Mouse (Mus musculus) spleen, postnatal 4 days (tissue): ENCODE measurements at regions not wholly inside any gene's neighbourhood (a gene's known extent, or its start where the extent isn't known, plus 50 kb on each side); places are given as distances from the start of the nearest gene placed in this dataset.

Experiments
- DNase-seq, 2 experiments: peaks; one replicate each; pipeline ENCODE4 v3.0.0; 2022; ENCODE audit warnings: low spot score in 2 of 2

DNA sequence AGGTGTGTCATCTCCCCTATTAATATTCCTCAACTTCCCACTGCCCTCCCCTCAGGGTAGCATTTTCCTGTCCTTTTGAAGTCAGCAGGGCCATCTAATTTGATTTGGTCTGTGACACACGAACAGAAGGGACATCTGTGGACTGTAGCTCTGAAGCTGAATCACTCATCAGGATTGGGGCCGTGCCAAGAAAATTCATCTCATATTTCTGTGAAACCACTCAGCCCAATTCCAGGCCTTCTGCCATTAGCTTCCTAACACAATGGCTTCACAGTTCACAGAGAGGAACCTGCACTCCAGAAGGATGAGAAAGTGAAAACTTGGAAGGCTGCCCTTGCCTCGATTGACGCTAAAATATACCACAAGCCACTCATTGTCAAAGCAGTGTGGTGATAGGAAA lies 86.1 kb downstream of the Abhd5 start:
- no peak for DNase-seq

DNA sequence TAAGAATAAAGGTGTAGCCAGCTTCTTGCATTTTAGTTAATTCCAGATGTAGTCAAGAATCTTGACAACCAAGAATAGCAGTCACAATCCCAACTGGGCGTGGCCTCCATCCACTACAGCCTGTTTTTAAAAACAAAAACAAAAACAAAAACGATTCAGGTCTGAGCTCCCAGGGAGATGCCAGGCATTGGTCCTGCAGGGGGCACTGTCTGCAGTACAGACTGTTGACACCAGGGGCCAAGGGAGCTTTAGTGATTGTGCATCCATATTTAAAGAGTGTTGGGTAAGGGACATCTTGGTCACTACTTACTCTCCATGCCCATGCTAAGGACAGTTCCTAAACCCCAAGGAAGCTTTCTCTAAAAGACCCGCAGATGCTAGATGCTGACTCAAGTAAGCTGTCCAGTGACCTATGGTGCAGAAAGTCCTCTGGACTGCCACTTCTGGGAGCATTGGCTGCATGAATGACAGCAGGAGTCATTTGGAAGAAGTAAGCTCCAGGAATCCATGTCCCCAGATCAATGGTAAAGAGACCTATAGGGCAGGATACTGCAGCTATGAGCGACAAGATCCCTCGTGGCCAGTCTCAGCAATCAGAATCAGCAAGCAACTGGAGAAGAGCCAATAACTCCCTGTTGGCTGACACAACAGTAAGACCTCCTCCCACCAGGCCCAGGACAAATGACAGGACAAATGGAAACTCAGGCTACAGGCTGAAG lies 95.1 kb downstream of the Abhd5 start:
- DNase-seq = no peak

DNA sequence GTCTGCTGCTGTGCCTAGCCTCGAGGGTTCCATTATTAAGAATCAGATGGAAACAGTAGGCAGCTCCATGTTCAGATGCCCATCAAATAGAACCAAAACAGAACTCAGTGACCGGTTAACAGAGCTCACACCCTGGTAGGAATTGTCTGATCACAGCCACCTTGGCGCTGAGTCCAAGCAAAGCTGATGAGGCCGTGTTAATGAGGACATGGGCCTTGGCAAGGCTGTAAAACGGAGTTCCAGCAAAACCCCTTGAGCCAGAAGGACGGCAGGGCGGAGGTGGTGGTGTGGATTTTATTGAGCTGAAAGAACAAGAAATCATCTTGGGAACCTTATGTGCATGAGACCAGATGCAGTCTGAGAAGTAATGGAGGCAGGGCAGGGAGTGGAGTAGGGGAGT lies 96.2 kb downstream of the Abhd5 start:
- no peak for DNase-seq

DNA sequence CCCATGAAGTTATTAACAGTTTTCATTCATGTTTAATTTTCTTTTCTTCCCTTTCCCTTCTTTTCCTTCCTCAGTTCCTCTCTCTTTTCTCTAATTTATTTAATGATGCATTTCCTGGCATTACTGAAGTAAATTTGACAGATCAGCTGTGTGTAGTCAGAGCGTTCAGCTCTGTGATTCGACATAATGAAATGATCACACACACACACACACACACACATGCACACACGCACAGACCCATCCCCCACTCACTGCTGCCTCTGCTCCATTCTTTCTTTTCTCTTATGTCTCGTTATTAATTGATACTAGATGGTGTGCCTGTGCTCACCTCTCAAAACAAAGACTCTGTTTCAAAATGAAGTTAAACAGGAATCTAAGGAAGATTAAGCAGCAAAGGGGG lies 96.9 kb downstream of the Abhd5 start:
- no peak for DNase-seq

DNA sequence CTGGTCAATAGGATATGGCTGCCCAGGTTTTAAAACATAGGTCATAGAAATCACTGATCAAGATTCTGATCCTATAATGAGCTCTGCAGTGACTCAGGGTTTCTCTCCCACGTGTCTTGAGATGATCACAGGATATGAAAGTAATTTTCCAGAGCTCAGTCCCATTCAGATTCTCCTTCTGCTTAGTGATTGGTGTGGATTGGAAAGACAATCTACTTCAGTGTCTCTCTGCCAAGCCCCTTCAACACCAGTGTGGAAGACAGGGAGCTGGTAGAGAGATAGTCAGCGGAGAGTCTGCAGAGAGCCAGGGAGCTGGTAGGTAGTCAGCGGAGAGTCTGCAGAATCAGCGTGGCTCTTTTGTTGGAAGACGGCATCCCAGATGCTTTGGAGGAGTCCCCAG lies 99.1 kb downstream of the Abhd5 start:
- no peak for DNase-seq

DNA sequence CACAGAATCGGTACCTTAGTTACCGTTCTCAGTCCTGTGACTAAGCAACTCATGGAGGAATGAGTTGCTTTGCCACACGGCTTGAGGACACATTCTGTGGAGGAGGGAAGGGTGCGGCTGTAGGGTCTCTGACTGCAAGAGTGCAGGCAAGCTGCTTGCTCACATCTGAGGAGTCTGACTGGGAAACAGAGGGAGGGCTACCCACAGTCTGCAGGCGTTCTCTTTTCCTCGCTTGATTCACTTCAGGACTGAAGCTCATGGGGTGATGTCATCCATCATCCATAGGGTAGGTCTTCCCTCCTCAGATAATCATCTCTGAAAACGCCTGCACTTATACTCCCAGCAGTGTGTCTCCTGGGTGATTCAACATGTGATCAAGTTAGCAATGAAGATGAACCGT lies 103.9 kb downstream of the Abhd5 start:
- DNase-seq = no peak

DNA sequence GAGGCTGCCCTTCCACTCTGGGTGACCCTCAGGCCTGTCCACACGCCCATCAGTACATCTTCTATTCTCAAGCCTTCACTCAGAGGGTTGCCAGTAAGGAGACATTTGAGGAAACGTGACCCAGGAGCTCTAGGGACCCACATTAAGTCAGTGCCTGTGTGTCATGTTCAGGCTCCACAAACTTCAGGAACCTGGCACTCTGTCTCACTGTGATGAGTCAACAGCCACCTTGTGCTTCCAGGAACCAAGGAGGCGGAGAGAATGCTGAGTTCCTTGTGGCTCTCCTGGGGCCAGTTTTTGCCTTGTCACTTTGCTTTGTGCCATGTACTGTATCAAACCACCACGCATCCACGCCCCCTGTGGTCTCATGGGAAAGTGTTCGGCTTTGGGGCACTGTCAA lies 104.4 kb downstream of the Abhd5 start:
- no peak for DNase-seq

DNA sequence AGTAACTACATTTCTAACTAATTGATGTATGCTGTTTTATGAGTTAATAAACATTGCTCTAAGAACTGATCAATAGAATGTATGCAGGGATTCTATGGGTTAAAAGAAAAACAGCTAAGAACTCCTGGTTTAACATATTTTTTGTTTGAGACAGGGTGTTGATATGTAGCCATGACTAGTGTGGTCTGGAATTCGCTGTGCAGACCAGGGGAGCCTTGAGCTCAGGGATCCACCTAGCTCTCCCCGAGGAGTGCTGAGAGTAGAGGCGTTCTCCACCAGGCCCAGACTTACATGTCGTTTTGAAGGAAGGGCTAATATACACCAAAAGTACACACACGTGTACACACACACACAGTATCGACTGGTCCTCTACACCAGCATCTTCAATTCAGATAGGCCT lies 108.1 kb downstream of the Abhd5 start:
- no peak for DNase-seq

DNA sequence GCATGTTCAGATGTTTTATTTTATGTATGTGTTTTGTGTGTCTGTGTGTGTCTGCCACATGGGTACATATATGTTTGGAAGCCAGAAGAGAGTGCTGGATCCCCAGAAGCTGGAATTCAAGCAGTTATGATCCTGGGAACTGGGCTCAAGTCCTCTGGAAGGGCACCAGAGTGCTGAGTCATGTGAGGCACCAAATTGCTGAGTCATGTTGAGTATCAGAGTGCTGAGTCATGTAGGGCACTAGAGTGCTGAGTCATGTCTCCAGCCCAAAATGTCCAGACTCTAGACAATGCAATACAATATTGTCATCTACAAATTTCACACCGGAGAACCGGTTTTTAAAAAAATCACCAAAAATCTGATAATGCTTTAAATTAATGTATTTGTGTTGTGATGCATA lies 120.1 kb downstream of the Abhd5 start:
- DNase-seq = no peak

DNA sequence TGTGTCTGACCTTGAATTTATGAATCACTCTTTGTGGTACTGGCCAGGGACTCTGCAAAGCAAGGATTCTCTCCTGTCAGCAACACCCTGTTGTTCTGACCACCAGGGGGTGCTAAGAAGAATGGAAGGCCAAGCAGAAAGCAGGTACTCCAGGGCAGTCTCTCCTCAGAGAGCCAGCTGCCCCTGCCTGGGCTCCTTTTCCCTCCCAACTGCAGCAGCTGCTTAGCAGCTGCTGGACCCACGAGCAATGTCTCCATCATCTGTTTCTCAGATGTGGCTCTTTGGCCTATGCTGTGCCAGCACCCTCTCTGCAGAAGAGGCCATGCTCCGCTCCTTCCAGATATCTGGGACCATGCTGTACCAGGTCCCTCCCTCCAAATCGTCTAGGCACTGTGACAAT lies 124.9 kb downstream of the Abhd5 start:
- peak in 1 of 2 experiments; percentile 18 for DNase-seq

DNA sequence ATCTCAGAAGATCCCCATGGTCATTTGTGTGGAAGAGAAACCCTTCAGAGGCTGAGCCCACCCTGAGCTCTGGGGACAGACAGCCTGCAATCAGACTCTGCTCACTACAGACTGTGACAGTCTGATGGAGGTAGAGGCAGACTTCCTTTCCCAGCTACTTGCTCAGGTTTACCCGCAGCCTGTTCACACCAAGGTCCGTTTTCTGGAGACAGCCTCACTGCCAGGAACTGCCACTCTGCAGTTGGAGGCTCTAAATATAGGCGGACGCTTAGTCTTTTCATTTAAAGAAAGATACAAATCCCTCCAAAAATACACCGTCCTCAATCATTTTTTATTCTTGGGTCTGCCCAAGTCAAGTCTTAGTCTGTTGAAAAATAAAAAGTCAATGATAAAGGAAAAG lies 135.6 kb downstream of the Abhd5 start:
- no peak for DNase-seq

DNA sequence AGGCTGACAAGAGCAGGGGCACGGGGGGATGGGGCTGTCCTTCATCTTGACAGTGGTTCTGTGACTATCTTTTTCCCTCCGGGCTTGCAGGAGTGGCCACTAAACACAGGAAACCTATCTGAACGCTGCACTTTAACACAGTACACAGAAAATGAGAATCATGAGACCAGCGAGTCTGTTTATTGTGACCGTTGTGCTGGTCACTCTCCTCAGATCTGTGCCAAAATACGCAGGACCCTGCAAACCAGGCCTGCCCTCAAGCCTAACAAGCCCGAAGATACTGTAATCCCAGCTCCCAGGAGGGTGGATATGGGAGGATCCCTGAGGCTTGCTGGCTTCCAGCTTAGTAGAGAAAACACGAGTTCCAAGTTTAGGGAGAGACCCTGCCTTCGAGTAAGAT lies 143.3 kb downstream of the Abhd5 start:
- DNase-seq = no peak

DNA sequence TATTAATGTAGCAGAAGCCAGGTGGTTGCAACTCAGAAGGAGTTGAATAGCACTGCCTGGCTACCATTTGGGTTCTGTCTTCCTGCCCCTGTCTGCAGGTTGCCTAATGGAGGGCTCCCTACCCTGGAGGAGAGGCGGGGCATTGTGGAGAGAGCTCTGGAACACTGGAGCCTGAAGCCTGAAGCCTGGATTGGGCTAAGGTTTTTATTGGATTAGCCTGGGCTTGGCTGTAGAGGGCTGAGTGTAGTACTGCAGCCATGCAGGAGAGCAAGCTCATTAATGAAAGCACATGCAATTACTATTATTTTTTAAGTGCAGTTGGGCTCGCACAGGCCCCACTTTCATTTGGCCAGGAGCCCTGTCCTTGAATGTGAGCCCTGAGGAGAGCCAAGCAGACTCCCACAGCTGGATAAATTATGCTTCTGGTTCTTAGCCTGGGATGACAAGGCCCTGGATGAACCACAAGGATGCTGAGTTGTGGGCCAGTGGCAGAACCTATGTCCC lies 145.1 kb downstream of the Abhd5 start:
- no peak for DNase-seq

DNA sequence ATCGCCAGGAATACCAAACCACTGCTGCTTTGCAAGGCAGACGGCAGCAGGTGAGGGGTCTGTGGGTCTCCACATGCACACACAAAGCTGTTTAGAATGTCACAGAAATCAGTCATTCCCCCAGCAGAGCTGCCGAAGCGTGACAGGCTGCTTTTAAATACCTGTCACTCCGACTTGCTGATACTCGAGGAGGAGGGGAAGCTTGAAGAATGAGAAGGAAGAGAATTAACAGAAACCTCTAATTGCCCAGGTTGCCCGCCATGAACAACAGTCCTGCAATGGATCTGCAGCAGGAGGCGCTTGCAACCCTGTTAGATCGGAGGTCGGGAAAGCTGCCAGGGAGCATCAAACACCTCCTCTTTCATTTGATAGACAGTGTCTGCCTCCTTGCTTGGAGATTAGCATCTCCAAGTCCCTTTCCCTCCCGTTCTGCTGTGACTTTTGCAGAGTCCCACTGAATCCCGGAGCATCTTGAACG lies 150.5 kb downstream of the Abhd5 start:
- DNase-seq = no peak

DNA sequence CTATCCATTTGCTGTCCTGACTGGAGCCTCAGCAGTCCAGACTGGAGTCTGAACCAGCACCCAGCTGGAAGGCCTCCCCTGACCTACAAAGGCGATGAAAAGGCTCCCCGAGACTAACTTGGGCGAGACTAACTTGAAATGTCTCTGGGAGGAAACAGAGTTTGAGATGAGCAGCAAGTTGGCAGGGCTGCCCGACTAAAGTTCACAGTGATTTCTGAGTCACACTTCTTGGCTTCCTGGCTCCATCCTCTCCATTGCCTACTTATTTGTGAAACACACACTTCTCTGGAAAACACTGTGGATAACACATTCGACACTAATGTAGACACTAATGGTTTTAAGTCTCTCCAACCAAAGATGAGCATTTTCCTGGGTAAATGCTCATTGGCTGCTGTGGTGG lies 170.2 kb downstream of the Abhd5 start:
- no peak for DNase-seq

DNA sequence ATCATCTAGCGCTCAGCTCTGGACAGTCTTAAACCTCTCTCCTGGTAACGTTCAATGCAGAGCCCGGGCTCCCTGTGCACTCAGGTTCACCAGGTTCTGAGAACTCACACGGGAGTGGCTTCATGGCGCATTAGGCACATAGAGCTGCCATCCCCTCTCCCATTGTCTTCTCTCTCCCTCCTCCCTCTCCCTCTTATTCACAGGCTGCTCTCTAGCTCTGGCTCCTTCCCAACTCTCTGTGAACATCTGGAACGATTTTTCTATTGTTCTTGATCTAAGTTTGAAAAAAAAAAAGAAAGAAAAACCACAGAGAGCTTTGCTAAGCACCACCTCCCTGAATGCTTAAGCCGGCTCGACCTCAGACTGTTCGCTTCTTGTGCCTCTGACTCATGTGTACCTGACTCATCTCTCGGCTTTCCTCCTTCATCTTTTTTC lies 174.2 kb downstream of the Abhd5 start:
- no peak for DNase-seq

DNA sequence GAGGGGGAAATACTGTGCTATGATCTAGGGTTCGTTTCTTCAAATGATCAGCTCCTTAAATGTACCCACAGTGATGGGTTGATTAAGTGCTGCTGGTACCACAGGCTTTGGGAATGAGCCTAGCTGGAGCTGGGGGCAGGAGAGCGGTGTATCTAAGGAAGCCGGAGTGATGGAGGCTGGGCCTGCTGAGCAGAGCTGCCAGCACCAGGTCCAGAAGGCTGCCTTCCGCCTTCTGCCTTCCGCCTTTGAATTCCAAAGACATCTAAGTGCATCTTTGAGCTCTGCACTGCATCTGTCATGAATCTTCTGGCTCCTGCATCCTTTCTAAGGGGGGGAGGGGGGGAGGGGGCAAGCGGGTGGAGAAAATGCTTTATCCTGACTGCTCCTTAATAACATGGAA lies 176.9 kb downstream of the Abhd5 start:
- DNase-seq = no peak

DNA sequence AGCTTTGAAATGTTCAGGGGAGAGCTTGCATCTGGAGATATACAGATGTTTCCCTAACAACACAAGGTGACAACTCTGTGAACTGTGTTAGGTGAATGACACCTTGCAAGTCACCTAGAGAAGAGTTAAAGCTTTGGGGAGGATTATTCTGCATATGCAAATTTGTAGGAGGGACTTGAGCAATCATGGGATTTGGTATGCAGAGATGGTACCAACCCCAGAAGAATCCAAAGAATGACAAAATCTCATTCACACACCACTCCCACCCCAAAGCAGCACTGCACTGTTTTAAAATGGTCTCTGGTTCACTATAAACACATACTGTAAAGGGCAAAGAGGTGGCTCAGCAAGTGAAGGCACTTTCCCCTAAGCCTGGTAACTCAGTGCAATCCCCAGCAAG lies 178.3 kb downstream of the Abhd5 start:
- peak in 1 of 2 experiments; percentile 20 for DNase-seq

DNA sequence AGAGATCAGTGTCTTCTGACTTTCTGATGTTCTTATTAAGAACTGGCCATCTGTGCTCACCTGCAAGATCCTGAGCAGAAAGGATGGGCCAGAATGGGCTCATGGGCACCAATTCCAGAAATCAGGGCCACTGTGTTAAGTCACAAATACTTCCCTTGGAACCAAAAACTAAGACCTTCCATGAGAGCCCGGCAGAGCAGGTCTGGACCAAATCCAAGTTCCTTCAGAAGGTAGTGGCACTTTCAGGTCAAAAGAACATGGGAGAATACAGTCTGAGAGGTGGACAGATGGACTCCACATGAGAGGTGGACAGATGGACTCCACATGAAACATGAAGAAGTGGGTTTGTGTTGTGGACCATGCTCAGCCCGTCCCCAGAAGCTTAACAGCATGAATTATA lies 180.4 kb downstream of the Abhd5 start:
- DNase-seq = no peak

DNA sequence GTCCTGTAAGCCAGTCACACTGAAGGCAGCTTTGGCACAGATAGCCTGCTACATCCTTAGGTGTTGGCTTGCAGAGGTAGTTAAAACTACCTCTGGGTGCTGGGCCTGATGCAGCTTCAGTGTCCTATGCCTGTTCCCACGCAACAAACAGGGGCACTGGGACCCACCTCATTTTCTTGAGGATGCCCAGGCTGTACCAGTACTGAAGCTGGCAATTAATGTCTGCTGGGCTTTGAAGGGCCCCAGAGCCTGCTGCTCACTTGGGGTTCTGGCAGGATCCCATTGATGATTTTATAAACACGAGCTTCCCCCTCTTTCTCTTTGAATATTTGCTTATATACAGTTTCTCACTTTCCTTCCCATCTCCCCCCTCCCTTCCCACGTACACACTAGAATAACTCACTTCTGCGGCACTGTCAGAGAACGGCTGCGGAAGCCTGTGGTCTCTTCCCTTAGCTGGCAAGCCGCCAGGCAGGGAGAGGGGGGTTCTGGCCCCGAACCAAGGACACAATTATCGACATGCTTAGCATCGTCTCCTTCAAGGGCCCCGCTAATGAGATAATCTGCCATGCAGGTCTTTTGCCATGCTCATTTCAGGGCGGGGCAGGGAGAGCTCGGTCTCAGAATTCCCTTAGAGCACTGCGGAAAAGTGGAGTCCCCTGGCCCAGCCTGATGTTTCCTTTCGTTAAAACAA lies 182.9 kb downstream of the Abhd5 start:
- DNase-seq = peak in 1 of 2 experiments; percentile 41

DNA sequence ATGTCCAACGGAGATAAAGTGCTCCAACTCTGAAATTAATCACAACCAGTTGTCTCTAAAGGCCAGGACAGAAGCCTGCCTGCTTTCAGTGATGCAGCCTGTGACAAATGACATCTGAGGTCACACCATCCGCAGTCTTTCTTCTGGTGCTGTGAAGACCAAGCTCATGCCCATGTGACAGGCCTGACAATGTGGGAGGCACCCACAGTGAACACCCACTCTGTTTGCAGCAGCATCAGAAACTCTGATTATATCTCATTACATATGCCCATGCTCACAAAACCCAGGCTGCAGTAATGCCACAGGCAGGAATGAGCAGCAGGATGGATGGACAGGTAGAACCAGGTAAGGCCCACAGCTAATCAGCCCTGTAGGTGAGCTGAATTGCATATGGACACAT lies 183.6 kb downstream of the Abhd5 start:
- peak in 1 of 2 experiments; percentile 39 for DNase-seq

DNA sequence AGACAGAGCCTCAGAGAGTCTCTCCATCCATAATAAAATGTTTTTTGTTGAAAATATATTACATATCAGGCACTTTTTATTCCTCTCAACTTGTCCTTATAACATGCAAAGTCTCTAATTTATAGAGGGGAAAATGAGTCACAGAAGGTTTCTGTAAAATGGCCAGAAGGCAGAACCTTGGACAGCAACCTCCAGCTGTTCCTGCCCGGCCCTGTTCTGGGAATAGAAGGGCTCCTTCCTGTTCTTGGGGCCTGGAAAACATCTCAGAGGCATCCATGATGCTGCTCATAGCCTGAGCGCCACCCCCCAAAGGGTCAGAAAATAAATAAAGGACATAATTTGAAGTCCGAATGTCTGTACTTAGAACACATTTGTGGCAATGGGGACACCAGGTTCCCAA lies 188.7 kb downstream of the Abhd5 start:
- DNase-seq = no peak

DNA sequence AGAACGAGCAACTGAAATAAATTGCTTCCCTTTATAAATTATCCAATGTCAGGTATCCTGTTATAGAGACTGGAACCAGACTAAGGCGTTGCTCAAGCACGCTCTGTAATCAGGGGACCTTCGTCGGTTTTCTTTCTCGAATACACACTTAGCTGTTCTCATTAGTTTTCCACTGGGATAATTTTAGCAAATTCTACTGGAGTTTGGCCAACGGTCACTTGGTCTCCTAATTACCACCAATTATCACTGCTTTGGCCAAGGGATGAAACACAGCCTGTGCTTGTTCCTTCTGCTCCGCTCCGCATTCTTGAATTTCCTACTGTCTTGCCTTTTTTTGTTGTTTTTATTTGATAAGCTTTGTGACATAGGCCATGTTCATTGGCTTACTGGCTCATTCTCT lies 191.1 kb upstream of the Topaz1 start:
- no peak for DNase-seq
